Mouse (Mus musculus) megakaryocyte-erythroid progenitor cell, adult 5-6 weeks (primary cell): ENCODE results near the gene Pck1. TPM values are rescaled to one million over a fixed set of nuclear protein-coding genes. Genes with fewer than 3 reads are reported as not detected.

Experiments
- ATAC-seq: replicated peaks from 2 replicates; pipeline ENCODE4 v1.8.0; 2016; ENCODE audit warnings: mild to moderate bottlenecking, inconsistent platforms; ENCODE audit not compliant: severe bottlenecking, poor library complexity, low FRiP score, low TSS enrichment
- total RNA-seq, 2 experiments: library from RNA; stranded (forward) in 1 of 2; stranded (reverse) in 1 of 2; fragments of 200-1000, 215-1000 nt in 1 of 2; fragments of >200 nt in 1 of 2; fragmentation: Nextera tagmentation in 1 of 2; gene quantifications; 2 replicates each; pipeline ENCODE4 v1.2.3; 2014 to 2017

Gene Pck1
- total RNA-seq, 2 experiments from 2014 or later: not detected

DNA sequence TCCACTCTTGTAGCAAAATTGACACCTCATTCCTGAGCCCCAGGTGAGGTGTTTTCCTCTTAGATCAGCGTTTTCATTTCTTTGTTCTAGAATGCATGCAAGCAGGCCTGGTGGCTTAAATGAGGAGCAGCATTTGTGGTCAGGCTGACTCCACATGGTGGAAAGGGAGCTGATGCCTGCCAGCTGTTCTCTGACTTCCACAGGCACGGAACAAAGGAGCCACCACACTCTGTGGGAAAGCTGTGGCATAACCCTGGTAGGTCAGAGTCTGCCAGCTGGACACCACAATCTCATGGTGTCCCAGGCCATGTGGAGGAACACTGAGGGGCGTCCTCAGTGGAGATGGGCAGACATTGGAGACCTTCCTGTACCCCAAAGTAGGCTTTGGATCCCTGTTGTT is 7.0 kb upstream of the Pck1 start:
- no peak for ATAC-seq

DNA sequence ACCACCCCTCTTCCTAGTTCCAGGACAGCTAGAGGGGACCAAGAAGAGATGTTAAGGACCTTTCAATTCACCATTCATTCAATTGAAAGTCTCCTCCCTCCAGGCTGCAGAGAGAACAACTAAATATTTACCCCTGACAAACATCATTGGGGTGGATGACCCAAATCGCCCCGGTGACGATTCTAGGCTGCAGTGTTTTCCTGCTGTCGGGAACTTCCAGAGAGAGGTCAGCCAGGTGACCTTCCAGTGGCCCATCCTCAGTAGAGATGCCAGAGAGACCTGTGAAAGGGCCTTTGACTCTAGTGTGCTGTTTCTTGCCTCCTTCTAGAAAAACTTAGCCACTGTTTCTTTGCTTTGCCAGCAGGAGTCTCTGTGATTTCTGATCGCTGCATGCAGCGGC is 6.1 kb upstream of the Pck1 start:
- no peak for ATAC-seq

DNA sequence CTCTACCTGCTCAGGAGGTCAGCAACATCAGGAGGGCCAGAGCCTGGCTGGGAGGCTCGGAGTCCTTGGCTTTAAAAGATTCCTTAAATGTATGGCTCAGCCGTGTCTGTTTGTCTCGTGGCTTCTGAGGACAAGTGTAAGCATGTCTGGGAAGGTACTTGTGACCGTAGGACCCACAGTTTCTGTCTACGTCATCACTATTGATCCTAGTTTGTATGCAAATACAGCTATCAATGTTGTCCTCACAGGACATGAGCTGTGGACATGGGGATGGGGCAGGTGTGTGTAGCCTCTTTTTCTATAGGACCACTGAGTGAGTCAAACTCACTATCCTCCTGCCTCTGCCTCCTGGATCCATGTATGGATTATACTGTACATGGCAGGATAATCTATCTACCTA is 4.8 kb upstream of the Pck1 start:
- no peak for ATAC-seq

DNA sequence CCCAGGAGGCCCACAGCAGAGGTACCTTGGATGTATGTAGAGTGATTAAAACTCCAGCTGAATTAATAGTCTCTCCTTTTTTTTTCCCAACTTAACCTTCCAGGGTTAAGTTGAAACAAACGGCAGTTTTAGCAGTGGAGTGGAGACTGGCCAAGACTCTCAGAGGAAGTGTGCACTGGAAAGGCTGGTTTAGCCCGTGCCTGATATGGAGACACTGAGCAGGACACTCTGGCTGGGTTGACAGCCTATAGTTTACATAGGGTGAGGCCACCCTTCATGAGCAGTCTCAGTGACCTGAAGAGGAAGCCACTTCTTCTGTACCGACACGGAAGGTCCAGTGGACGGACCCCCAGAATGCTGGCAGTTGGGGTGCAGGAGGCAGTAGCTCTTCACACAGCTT is 1.5 kb upstream of the Pck1 start:
- no peak for ATAC-seq

DNA sequence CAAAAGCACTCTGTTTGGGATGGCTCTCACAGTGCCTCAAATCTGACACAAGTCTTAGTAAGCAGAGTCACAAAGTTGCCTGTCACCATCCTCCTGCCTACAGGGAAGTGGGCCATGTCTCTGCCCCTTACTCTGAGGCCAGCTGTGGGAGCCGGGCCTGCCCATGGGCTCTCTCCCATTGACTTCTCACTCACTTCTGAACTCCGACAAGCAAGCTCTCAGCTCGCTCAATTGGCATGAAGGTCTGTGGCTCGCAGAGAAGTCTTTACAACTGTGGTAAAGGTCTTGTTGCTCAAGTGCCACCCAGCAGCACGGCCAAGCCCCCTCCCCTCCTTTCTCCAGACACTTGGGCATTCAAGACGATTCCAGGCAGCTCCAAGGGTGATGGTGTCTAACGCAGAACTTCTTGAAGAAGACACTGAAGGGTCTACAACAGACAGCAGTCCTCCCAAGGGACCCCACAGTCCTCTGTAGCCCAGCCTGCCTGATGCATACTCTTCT is 1.0 kb upstream of the Pck1 start:
- ATAC-seq: no peak

DNA sequence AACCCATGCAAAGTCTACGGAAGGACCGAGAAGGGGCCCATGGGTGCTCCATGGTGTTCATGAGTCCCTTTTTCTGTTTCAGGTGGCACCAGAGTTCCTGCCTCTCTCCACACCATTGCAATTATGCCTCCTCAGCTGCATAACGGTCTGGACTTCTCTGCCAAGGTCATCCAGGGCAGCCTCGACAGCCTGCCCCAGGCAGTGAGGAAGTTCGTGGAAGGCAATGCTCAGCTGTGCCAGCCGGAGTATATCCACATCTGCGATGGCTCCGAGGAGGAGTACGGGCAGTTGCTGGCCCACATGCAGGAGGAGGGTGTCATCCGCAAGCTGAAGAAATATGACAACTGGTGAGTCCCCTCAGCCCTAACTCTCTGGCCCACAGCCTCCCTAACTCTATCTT is 418 bp downstream of the Pck1 start:
- ATAC-seq: no peak

DNA sequence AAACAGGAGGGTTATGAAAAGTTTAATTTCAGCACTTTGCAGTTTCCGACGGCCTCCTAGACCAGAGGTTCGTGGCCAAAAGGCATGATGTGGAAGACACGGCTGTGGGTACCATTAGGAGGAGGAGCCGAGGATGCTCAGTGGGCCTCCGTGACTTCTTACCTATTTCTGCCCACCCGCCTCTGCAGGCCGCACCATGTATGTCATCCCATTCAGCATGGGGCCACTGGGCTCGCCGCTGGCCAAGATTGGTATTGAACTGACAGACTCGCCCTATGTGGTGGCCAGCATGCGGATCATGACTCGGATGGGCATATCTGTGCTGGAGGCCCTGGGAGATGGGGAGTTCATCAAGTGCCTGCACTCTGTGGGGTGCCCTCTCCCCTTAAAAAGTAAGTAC is 1.7 kb downstream of the Pck1 start:
- no peak for ATAC-seq

DNA sequence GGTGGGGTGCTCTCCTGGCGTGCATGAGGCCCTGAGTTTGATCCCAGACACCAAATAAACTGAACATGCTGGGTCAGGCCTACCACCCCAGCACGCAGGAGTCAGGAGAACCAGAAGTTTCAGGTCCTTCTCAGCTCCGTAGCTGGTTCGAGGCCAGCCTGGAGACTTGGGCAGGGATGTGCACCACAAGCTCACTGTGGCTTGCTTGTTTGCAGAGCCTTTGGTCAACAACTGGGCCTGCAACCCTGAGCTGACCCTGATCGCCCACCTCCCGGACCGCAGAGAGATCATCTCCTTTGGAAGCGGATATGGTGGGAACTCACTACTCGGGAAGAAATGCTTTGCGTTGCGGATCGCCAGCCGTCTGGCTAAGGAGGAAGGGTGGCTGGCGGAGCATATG is 2.1 kb downstream of the Pck1 start:
- ATAC-seq: no peak

DNA sequence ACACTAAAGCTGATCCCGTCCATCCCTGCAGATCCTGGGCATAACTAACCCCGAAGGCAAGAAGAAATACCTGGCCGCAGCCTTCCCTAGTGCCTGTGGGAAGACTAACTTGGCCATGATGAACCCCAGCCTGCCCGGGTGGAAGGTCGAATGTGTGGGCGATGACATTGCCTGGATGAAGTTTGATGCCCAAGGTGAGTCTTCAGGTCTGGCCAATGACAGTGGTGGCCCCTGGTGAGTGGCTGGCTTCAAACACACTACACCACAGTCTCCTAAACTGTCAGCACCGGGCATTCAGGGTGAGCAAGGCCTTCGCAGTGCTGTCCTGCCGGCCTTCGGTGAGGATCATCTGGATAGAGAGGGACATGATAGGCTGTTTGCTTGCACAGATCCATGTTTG is 3.1 kb downstream of the Pck1 start:
- ATAC-seq: no peak

DNA sequence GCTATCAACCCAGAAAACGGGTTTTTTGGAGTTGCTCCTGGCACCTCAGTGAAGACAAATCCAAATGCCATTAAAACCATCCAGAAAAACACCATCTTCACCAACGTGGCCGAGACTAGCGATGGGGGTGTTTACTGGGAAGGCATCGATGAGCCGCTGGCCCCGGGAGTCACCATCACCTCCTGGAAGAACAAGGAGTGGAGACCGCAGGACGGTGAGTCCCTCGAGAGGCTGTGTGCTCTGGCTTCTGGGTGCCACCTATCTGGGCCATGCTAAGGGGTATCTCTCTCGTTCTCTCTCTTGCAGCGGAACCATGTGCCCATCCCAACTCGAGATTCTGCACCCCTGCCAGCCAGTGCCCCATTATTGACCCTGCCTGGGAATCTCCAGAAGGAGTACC is 4.1 kb downstream of the Pck1 start:
- ATAC-seq: no peak

DNA sequence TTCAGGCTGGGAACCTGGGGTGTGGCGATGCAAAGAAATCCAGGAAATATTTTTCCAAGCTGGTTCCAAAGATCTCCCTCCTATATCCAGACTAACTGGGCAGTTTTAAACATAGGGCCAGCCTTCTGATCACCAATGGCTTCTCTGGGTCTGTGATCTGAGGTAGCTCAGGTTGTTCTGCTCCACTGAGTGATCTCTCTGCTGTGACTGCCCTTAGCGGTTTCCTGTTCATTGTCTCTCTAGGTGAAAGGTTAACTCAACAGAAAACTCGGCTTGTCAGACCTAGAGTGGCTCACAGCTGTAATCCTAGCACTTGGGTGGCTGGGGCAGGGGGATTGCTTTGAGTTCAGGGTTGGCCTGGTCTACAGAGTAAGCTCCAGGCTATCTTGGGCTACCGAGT is 4.5 kb downstream of the Pck1 start:
- ATAC-seq: no peak

DNA sequence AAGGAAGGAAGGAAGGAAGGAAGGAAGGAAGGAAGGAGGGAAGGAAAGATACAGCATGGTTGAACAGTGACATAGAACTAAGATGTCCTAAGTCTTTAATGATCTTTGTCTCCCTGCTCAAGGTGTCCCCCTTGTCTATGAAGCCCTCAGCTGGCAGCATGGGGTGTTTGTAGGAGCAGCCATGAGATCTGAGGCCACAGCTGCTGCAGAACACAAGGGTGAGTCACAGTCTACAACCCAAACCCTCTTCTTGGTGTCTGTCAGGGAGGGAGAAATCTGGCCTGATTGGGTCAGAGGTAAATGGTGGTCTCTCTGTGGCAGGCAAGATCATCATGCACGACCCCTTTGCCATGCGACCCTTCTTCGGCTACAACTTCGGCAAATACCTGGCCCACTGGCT is 5.0 kb downstream of the Pck1 start:
- no peak for ATAC-seq

DNA sequence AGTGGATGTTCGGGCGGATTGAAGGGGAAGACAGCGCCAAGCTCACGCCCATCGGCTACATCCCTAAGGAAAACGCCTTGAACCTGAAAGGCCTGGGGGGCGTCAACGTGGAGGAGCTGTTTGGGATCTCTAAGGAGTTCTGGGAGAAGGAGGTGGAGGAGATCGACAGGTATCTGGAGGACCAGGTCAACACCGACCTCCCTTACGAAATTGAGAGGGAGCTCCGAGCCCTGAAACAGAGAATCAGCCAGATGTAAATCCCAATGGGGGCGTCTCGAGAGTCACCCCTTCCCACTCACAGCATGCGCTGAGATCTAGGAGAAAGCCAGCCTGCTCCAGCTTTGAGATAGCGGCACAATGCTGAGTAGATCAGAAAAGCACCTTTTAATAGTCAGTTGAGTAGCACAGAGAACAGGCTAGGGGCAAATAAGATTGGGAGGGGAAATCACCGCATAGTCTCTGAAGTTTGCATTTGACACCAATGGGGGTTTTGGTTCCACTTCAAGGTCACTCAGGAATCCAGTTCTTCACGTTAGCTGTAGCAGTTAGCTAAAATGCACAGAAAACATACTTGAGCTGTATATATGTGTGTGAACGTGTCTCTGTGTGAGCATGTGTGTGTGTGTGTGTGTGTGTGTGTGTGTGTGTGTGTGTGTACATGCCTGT is 5.7 kb downstream of the Pck1 start:
- no peak for ATAC-seq

DNA sequence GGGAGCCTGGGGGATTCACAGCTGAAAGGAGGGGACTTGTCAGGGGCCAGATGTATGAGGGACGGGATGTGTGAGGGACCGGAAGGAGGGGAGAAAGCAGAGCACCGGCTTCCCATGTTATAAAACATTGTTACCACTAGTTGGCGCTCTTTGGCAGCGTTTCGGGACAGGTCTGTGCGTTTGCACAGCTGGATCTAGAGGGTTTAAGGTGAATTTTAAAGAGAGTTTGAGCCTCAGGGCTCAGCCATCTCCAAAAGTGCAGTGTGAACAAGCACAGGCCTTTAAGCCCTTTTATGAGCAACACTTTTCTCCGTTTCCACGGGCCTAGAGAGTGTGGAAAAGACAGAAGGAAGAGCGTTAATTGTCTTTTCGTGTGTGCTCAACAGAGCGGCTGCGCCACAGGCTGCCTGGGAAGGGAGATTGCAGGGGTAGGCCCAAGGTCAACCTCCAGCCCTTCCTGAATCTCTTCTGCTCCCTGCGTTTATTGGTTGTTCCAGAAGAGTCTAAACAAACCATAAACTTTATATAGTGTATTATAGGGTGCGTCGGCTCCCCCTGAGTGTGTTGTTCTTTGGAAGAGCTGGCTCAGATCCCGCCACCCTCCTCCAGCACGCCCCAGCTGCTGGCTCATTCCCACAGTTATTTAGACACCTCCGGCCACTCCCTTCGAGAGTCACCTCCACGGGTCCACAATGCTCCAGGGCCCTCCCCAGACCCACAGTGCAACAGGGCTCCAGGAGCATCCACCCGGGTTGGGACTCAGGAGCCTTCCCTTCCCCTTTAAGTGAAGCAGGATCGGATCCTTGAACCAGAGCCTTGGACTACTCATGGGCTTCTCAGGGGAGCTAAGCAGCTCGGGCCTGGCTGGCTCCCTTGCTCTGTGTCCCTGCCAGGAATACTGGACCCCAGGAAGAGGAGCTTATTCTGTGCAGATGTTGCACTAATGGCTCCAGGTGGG is 6.8 kb downstream of the Pck1 start:
- ATAC-seq: peak; percentile 90

DNA sequence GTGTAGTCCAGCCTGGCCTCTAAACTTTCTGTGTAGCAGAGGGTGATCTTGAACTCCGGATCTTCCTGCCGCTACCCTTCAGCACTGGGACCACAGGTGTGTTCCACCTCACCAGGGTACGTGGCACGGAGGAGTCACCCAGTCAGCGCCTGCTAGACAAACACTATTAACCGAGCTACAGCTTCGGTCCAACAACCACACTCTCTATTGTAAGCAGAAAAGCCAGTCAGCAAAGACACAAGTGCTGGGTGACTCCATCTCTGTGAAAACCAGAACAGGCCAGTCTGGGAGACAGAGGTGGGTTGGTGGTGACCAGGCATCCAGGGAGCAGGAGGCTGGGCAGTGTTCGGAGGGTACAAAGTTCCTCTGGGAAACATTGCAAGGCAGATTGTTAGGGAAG is 10.5 kb downstream of the Pck1 start:
- no peak for ATAC-seq

DNA sequence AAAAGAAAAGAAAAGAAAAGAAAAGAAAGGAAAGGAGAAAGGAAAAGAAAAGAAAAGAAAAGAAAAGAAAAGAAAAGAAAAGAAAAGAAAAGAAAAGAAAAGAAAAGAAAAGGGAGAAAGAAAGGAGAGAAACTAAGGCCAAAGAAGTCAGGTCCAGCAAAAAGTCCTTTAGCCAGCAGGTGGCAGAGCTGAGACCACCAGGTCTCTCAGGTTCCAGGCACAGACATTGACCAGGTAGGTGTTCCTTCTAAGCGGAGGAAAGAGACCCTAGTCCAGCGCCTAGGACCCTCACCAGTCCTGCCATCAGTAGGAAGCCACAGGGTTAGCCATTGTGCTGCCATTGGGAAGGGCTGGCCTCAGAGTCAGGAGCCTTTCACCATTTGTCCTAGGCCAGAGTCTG is 11.5 kb downstream of the Pck1 start:
- peak; percentile 50; the same call in 1 of the 2 replicates for ATAC-seq

DNA sequence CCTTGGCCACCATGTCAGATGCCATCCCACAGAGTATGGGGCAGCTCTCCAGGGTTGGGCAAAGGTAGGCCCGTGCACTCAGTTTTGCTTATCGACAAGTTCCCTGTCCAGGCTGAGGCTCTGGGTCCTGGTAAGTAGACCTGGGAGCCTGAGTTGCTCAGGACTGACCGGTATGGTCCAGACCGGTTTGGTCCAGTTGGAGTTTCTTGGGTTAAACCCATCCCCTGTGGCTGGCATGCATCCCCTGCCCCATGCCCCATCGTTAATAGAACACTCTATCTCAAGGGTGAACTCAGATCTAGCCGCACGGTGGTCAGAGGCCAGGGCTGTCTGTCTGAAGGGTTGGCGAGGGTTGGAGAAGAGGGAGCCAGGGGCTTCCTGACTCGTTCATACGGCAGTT is 12.1 kb downstream of the Pck1 start:
- no peak for ATAC-seq

DNA sequence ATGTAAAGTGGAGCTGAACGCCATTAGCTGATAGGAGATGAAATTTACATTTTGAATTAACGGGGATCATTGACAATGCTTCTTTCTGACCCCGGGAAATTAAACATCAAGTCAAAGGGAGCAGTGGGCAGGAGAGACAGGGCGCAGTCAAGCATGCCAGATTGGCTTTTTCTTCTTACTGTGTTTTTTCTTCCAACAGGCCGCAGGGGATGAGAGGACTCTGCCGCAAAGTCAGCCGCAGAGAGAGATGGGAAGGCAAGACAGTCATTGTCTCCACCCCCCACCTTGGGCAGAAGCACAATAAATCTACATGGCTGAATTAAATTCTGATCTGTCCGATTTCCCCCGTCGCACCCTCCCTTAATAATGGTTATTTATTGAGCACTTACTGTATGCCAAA is 12.5 kb downstream of the Pck1 start:
- no peak for ATAC-seq

DNA sequence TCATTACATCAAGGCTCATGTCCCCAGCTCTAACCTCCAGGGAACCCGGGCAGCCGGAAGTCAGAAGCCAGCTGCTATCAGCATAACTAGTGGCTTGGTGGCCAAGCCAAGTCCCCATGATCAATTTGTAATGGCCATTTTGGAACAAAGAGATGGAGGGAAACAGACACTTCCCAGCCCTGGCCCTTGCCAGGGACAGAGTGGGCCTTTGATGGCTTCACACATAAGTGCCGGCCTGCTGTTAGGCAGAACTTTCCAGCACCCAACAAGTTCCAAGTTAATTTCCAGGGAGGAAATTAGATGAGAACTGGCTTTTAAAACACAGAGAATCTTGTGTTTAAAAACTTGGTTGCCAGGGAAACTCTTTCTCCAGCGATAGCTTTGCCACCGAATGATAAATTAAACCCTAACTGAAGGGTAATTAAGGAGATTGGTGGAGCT is 15.6 kb downstream of the Pck1 start:
- ATAC-seq: no peak

DNA sequence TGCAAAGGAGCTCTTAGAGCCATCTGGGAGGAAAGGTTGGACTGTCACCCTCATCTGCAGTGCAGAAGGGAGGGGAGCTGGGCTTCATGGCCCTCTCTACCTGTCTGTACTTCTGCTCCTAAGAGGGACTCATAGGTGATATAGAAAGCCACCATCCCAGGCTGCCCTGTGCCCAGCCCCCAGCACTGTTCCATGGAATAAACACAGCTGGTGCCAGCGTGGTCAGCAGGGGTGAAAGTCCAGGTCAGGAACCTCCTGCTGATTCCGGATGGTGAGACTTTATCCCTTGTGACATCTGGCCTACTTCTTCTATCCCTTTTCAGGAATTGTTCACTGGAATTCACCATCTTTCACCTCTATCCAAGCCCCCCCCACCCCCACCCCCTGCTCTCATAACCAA is 17.2 kb downstream of the Pck1 start:
- no peak for ATAC-seq

DNA sequence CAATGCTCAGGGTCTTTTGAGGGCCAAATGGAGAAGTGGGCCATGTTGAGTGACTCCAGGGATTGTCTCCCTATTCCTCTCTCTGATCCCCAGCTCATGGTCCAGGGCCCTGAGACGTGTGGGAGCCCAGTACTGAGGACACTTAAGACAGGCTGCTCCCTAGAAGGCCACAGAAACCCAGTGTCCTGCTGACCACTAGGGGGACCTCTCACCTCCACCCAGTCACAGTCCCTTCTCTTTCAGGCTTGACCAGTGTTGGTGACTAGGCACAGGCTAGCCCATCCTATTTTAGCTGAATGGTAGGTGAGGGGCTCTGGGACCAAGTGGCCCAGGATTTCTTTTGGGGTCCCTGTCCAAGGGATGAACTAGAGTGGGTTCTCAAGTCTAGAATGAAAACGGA is 17.9 kb downstream of the Pck1 start:
- ATAC-seq: 0 out of 2 replicates have a peak, but pooled peaks have one; percentile 24
